Mouse (Mus musculus): ENCODE data around the gene Gm10972. TPM values are rescaled to one million over a fixed set of nuclear protein-coding genes. Genes with fewer than 3 reads are reported as not detected.
"Not testable (repeated sequence)": the region's sequence is repeated elsewhere in the genome, so short reads cannot be mapped to it uniquely, and the experiment has no call there.

The Gm10972 gene
- polyA plus RNA-seq (2014; fragmentation: Nextera tagmentation; extraction: Ambion mirVana), result not detected in 2 replicates

DNA sequence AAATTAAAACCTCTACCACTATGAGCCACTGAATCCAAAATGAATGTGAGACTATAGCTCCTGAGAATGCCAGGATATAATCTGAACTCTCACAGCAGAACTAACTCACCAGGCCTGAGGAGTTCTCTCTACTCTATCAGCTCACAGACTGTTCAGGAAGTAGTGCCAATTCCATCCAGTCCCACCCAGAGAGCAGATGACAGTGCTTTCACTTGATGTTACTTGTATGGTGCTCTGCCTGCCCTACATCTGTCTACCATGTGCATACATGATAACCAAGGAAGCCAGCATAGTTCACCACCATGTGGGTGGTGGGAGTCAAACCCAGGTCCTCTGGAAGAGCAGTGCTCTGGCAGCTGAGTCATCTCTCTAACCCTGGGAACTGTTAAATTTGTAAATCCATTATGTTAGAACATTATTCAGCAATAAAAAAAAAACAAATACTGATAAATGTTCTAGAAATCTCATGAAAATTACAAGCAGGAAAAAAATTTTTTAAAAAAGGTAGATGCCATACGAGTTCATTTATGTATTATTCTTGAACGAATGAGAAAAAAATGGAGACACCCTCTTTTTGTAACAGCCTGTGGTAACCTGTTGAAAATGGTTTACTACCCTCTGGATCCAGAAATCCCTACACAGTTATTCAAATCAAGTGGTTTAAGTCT, at the start of gene Gm10972:
TSS of gene Gm10972 (plus strand) at position 618 of the 668 bp plus-strand sequence.
- H3K9ac ChIP-seq (ENCODE audit: low read depth, low read length); H3K27me3 ChIP-seq (ENCODE audit: control insufficient read depth, insufficient read depth, low read length); H3K9me3 ChIP-seq (replicated peaks; ENCODE audit: control insufficient read depth, low read length); ATAC-seq (replicated peaks; ENCODE audit: insufficient number of reproducible peaks, low FRiP score, low TSS enrichment); H3K4me1 ChIP-seq (ENCODE audit: control insufficient read depth, insufficient read depth, low read length); H3K27ac ChIP-seq (ENCODE audit: low read depth, low read length); H3K36me3 ChIP-seq (ENCODE audit: control insufficient read depth, insufficient read depth, low read length); H3K4me2 ChIP-seq; H3K4me3 ChIP-seq (ENCODE audit: low read depth, low read length): not testable (repeated sequence)
- WGBS (ENCODE audit: insufficient replicate concordance), result 81% methylated on average over 2 of the region's 2 CpGs

DNA sequence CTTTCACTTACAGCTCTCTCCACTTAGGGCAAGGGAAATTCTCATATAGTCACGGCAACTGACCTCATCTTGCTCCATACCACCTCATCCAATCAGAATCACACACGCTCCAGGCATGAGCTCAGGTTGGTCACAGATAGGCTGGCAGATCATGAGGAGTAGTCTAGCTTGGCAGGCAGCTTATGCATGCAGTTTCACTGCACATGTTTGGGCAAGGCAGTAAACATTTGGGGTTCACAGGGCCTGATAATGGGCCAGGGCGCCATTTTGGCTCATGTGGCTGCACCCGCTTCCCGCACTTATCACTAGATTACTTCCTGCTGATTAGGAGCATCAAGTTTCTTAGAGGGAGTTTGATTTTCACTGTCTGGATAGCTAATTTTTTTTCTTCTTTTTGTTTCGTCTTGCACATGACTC, 47.0 kb upstream of the Gm10972 start:
- Histone ChIP-seq H3K4me3 (ENCODE audit: low read depth, low read length) (no peak overlapping the region), H3K36me3 (ENCODE audit: control insufficient read depth, insufficient read depth, low read length) (no peaks in the 10 kb centered on the region), H3K4me2 (no peak overlapping the region), H3K27ac (ENCODE audit: low read depth, low read length) (no peak overlapping the region), H3K27me3 (ENCODE audit: control insufficient read depth, insufficient read depth, low read length) (no peaks in the 10 kb centered on the region), H3K4me1 (ENCODE audit: control insufficient read depth, insufficient read depth, low read length) (no peaks in the 10 kb centered on the region; the same call in 1 of the 2 replicates), H3K9me3 (replicated peaks; ENCODE audit: control insufficient read depth, low read length) (no peaks in the 10 kb centered on the region), H3K9ac (ENCODE audit: low read depth, low read length) (no peak overlapping the region)
- no peak for ATAC-seq (replicated peaks; ENCODE audit: insufficient number of reproducible peaks, low FRiP score, low TSS enrichment)
- 76% methylated on average over 6 of the region's 6 CpGs for WGBS (ENCODE audit: insufficient replicate concordance)

DNA sequence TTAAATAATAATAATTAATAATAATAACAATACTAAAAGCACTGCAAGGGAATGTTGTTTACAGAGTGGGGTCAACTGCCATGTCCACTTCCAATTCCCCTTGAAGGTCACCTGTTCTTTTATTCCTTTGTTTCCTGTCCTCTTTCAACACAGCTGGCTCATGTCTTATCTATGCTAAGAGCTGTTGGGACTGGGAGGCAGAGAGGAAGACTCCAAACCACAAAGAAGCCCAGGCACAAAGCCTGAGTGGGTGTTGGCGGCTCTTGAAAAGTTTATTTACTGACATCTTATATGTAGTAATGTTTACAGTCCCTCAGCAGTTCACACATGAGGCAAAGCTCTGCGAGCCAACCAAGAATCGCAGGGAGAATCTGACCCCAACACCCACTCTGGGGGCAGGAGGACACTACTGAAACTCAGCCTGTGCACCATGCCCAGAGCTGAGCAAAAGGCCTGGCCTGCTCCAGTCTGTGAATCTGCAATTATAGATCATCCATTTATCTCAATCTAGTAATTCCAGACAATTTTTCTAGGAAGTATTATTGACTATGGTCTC, 45.6 kb upstream of the Gm10972 start:
- Histone ChIP-seq H3K27ac (ENCODE audit: low read depth, low read length) (no peak overlapping the region), H3K4me1 (ENCODE audit: control insufficient read depth, insufficient read depth, low read length) (no peaks in the 10 kb centered on the region; the same call in 1 of the 2 replicates), H3K4me2 (no peak overlapping the region), H3K9ac (ENCODE audit: low read depth, low read length) (no peak overlapping the region), H3K9me3 (replicated peaks; ENCODE audit: control insufficient read depth, low read length) (no peaks in the 10 kb centered on the region), H3K4me3 (ENCODE audit: low read depth, low read length) (no peak overlapping the region), H3K27me3 (ENCODE audit: control insufficient read depth, insufficient read depth, low read length) (no peaks in the 10 kb centered on the region), H3K36me3 (ENCODE audit: control insufficient read depth, insufficient read depth, low read length) (no peaks in the 10 kb centered on the region)
- WGBS (ENCODE audit: insufficient replicate concordance), result 60% methylated on average over 3 of the region's 3 CpGs
- no peak for ATAC-seq (replicated peaks; ENCODE audit: insufficient number of reproducible peaks, low FRiP score, low TSS enrichment)

DNA sequence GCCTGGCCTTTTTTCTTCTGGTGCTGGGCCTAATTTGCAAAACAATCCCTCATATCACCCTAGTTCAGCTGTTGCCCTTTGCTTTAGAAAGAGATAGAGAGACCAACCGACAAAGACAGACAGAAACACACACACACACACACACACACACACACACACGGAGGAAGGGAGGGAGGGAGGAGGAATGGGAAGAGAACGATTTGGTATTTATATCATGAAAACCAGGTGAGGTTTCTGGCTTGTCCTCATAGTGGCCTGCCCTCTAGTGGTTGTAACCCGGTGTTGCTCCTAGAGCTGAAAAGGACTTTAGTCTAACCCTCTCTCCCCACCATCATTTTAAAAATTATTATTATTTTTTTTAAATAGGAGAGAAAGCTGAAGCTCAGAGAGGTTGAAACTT, 41.0 kb upstream of the Gm10972 start:
- no peaks in the 10 kb centered on the region for H3K36me3 ChIP-seq (ENCODE audit: control insufficient read depth, insufficient read depth, low read length)
- H3K27me3 ChIP-seq (ENCODE audit: control insufficient read depth, insufficient read depth, low read length), result no peaks in the 10 kb centered on the region
- no peak for ATAC-seq (replicated peaks; ENCODE audit: insufficient number of reproducible peaks, low FRiP score, low TSS enrichment)
- no peak overlapping the region for H3K4me3 ChIP-seq (ENCODE audit: low read depth, low read length)
- no peak overlapping the region for H3K9ac ChIP-seq (ENCODE audit: low read depth, low read length)
- H3K9me3 ChIP-seq (replicated peaks; ENCODE audit: control insufficient read depth, low read length), result no peaks in the 10 kb centered on the region
- WGBS (ENCODE audit: insufficient replicate concordance), result 10% methylated on average over 4 of the region's 4 CpGs
- no peaks in the 10 kb centered on the region; the same call in 1 of the 2 replicates for H3K4me1 ChIP-seq (ENCODE audit: control insufficient read depth, insufficient read depth, low read length)
- no peak overlapping the region for H3K27ac ChIP-seq (ENCODE audit: low read depth, low read length)
- no peak overlapping the region for H3K4me2 ChIP-seq

DNA sequence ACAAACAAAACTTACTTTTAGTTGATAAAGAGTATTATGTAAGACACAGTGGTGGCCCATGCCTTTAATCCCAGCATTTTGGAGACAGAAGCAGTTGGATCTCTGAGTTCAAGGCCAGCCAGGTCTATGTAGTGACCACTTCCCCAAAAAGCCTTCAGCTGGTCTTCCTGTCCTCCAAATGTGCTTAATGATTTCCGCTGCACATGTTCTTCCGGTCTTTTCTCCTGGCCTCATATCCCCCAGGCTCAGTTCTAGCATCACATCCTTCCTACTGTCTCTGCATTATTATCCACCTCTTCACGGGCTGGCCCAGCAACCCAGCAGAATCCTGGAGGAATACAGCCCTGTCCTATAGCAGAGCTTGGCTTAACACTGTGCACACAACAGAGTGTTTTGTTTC, 33.3 kb upstream of the Gm10972 start:
- WGBS (ENCODE audit: insufficient replicate concordance), result 88% methylated on average over 3 of the region's 3 CpGs
- no peak for ATAC-seq (replicated peaks; ENCODE audit: insufficient number of reproducible peaks, low FRiP score, low TSS enrichment)
- H3K4me2 ChIP-seq, result no peak overlapping the region

DNA sequence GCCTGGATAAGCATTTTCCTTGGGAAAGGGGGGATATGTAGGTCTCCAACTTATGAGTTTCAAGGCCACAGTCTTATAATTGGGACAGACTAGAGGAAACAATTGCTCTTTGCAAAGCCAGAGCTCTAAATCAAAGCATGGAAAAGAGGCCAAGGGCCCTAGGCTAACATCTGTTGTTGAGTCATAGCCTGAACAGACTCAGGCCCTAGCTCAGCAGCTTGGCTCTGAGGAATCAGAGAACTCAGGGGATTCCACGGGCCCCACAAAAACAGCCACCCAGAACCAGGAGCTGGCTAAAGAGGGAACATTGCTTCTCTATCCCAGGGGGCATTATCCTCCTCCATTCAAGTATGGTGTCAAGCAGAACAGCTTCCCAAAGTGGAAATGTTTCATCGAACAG, 32.3 kb upstream of the Gm10972 start:
- no peaks in the 10 kb centered on the region for H3K36me3 ChIP-seq (ENCODE audit: control insufficient read depth, insufficient read depth, low read length)
- H3K27ac ChIP-seq (ENCODE audit: low read depth, low read length), result no peak overlapping the region
- no peak overlapping the region for H3K4me2 ChIP-seq
- H3K9me3 ChIP-seq (replicated peaks; ENCODE audit: control insufficient read depth, low read length), result no peaks in the 10 kb centered on the region
- no peaks in the 10 kb centered on the region for H3K27me3 ChIP-seq (ENCODE audit: control insufficient read depth, insufficient read depth, low read length)
- no peak for ATAC-seq (replicated peaks; ENCODE audit: insufficient number of reproducible peaks, low FRiP score, low TSS enrichment)
- no peak overlapping the region for H3K9ac ChIP-seq (ENCODE audit: low read depth, low read length)
- no peak overlapping the region for H3K4me3 ChIP-seq (ENCODE audit: low read depth, low read length)
- peaks cover 13% of the 10 kb centered on the region for H3K4me1 ChIP-seq (ENCODE audit: control insufficient read depth, insufficient read depth, low read length)
- WGBS (ENCODE audit: insufficient replicate concordance), result 81% methylated on average over 2 of the region's 2 CpGs

More for the DNA sequence above, 33.3 kb upstream of the Gm10972 start:
- Histone ChIP-seq H3K36me3 (ENCODE audit: control insufficient read depth, insufficient read depth, low read length) (no peaks in the 10 kb centered on the region), H3K27ac (ENCODE audit: low read depth, low read length) (no peak overlapping the region), H3K9ac (ENCODE audit: low read depth, low read length) (no peak overlapping the region), H3K9me3 (replicated peaks; ENCODE audit: control insufficient read depth, low read length) (no peaks in the 10 kb centered on the region), H3K4me1 (ENCODE audit: control insufficient read depth, insufficient read depth, low read length) (peaks cover 13% of the 10 kb centered on the region), H3K4me3 (ENCODE audit: low read depth, low read length) (no peak overlapping the region), H3K27me3 (ENCODE audit: control insufficient read depth, insufficient read depth, low read length) (no peaks in the 10 kb centered on the region)

DNA sequence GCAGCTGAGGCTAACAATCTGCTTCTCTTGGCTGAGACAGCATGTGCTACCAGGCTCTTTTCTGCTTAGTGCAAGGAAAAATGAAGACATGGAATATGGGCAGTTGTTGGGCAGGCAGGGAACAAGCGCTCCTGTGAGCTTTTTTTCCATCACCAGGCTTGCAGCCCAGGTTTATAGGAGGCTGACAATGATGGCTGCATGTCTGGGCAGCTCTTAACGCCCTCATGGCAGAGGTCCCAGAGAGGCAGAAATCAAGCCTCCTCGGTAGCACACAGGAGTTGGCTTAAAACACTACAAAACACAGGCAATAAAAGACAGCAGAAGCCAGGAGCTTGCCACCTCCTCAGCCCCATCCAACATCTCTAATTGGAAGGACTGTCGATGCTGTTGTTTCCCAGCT, 31.6 kb upstream of the Gm10972 start:
- Histone ChIP-seq H3K9ac (ENCODE audit: low read depth, low read length) (no peak overlapping the region), H3K36me3 (ENCODE audit: control insufficient read depth, insufficient read depth, low read length) (no peaks in the 10 kb centered on the region), H3K4me3 (ENCODE audit: low read depth, low read length) (no peak overlapping the region), H3K4me2 (no peak overlapping the region), H3K4me1 (ENCODE audit: control insufficient read depth, insufficient read depth, low read length) (peaks cover 13% of the 10 kb centered on the region), H3K27ac (ENCODE audit: low read depth, low read length) (no peak overlapping the region), H3K9me3 (replicated peaks; ENCODE audit: control insufficient read depth, low read length) (no peaks in the 10 kb centered on the region), H3K27me3 (ENCODE audit: control insufficient read depth, insufficient read depth, low read length) (no peaks in the 10 kb centered on the region)
- 62% methylated on average over 4 of the region's 4 CpGs for WGBS (ENCODE audit: insufficient replicate concordance)
- no peak for ATAC-seq (replicated peaks; ENCODE audit: insufficient number of reproducible peaks, low FRiP score, low TSS enrichment)

DNA sequence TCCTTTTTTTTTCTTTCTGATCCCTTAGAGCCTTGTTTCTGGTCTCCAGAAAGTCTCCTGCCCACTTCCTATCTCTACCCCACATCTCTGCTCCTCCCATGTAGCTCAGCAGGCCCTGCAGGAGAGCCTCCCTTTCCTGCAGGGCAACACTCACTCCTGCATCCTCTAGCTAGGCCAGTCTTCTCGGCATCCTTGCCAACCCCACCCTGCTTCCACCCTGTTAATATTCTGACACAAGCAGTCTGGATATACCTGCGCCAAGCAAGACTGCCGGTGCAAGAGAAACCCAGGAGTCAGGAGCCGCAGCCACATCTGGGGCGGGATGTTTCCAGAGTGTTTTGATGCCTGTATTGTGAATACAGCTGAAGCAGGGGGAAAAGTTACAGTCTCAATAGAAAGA, 31.1 kb upstream of the Gm10972 start:
- Histone ChIP-seq H3K9ac (ENCODE audit: low read depth, low read length) (no peak overlapping the region), H3K9me3 (replicated peaks; ENCODE audit: control insufficient read depth, low read length) (no peaks in the 10 kb centered on the region), H3K4me1 (ENCODE audit: control insufficient read depth, insufficient read depth, low read length) (peaks cover 13% of the 10 kb centered on the region), H3K4me2 (no peak overlapping the region), H3K36me3 (ENCODE audit: control insufficient read depth, insufficient read depth, low read length) (no peaks in the 10 kb centered on the region), H3K4me3 (ENCODE audit: low read depth, low read length) (no peak overlapping the region), H3K27me3 (ENCODE audit: control insufficient read depth, insufficient read depth, low read length) (no peaks in the 10 kb centered on the region), H3K27ac (ENCODE audit: low read depth, low read length) (no peak overlapping the region)
- no peak for ATAC-seq (replicated peaks; ENCODE audit: insufficient number of reproducible peaks, low FRiP score, low TSS enrichment)
- WGBS (ENCODE audit: insufficient replicate concordance), result 74% methylated on average over 5 of the region's 5 CpGs

DNA sequence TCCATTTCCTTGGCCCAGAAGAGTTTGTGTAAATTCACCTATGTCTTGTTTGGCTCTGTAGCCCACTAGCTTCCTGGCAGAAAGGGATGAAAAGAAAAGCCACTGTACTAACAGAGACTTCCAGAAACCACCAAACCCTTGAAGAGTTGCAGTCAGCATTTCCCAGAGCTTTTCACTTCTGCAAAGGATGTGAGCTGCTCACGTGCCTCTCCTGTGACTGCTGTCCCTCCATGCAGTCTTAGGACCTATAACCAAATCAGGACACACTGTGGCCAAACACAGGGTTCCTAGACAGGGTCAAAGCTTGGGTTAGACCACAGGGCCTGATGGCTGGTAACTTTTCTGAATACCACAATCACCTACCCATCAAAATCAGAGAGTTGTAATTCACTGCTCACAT, 30.6 kb upstream of the Gm10972 start:
- Histone ChIP-seq H3K4me3 (ENCODE audit: low read depth, low read length) (no peak overlapping the region), H3K4me1 (ENCODE audit: control insufficient read depth, insufficient read depth, low read length) (peaks cover 13% of the 10 kb centered on the region), H3K27me3 (ENCODE audit: control insufficient read depth, insufficient read depth, low read length) (no peaks in the 10 kb centered on the region), H3K36me3 (ENCODE audit: control insufficient read depth, insufficient read depth, low read length) (no peaks in the 10 kb centered on the region), H3K9me3 (replicated peaks; ENCODE audit: control insufficient read depth, low read length) (no peaks in the 10 kb centered on the region), H3K4me2 (no peak overlapping the region), H3K27ac (ENCODE audit: low read depth, low read length) (no peak overlapping the region), H3K9ac (ENCODE audit: low read depth, low read length) (no peak overlapping the region)
- no peak for ATAC-seq (replicated peaks; ENCODE audit: insufficient number of reproducible peaks, low FRiP score, low TSS enrichment)
- 72% methylated on average over 1 of the region's 1 CpGs for WGBS (ENCODE audit: insufficient replicate concordance)

Data from heart, embryonic 11.5 days (tissue).